Mouse (Mus musculus): ENCODE results near the gene Gm2a. TPM values are rescaled to one million over a fixed set of nuclear protein-coding genes. Genes with fewer than 3 reads are reported as not detected.

Gene Gm2a
- total RNA-seq (2012; rRNA removed) (0.19 and 0.42 TPM in 2 replicates), polyA plus RNA-seq (2012; ENCODE audit: insufficient read depth in 1 of 2, insufficient read length in 2 of 2, low read depth in 1 of 2, low replicate concordance in 2 of 2, missing spikeins in 1 of 2) (under 1 TPM in 1 of 2 experiments, not detected in 1; 0.52 TPM)

DNA sequence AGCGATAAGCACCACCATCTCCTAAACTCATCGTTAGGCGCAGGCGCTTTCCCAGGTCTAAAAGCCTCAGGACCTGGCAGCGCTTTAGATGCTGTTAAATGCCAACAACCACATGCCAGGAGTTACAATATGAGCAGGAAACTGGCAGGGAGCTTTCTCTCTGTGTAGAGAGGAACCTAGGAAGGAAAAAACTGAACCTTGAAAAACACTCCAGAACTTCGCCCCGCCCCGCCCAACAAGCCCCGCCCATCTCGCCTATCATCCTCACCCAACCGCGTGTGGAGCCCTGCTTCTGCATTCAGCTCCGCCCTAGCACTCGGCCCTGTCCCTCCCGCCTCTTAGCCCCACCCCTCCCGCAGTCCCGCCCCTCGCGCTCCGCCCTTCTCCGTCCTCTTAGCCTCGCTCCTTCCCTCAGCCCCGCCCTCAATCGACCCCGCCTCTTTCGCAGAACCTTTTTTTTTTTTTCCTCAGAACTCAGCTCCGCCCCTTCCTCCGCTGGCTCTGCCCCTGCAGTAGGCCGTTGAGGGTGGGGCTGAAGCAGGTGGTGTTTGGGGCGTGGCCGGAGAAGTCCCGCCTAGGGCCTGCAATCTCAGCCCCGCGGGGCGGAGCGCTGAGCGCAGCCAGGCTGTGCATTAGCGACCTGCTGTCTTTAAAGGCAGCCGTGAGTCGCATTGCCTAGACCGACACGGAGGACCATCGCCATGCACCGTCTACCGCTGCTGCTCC lies at the start of gene Gm2a:
Gene Gm2a (plus strand): TSS at position 653 of the 726 bp plus-strand sequence.
- H3K36me3 ChIP-seq (ENCODE audit: control insufficient read depth in 1 of 2, insufficient read depth in 2 of 2, low read length in 2 of 2), result peaks cover 0 to 9% of the 10 kb centered on the region in 2 experiments; a peak in 2 of 4 replicates
- H3K79me2 ChIP-seq (ENCODE audit: control insufficient read depth, insufficient read depth, low read length, poor library complexity), result no peaks in the 10 kb centered on the region
- peak within 1 kb of the TSS; percentile 41 for H3K27ac ChIP-seq (ENCODE audit: control insufficient read depth, low read depth, low read length)
- peaks cover 4 to 14% of the 10 kb centered on the region in 2 experiments for H3K27me3 ChIP-seq (ENCODE audit: control insufficient read depth in 1 of 2, insufficient read depth in 2 of 2, low read length in 2 of 2)
- peak; percentile 99 for DNase-seq (ENCODE audit: low read depth, low spot score)
- H3K9ac ChIP-seq (ENCODE audit: control insufficient read depth, low read depth, low read length, poor library complexity, severe bottlenecking), result peak within 1 kb of the TSS; percentile 37
- no peaks in the 10 kb centered on the region for H3K9me3 ChIP-seq (replicated peaks; ENCODE audit: insufficient read depth, low read length)
- H3K4me1 ChIP-seq (ENCODE audit: control insufficient read depth in 1 of 2, insufficient read depth in 2 of 2, low read length in 2 of 2), result peaks cover 4 to 6% of the 10 kb centered on the region in 2 experiments
- H3K4me3 ChIP-seq (ENCODE audit: control insufficient read depth in 1 of 2, insufficient read depth in 1 of 2, low read depth in 2 of 2, low read length in 2 of 2), result peak within 1 kb of the TSS; percentile 50 to 84
- no peak; the same call in 1 of the 2 replicates for TF ChIP-seq ELF1 (IDR thresholded peaks at IDR 0.05; ENCODE audit: low read depth, low read length)
- no peak for TF ChIP-seq USF2 (IDR thresholded peaks at IDR 0.05; ENCODE audit: borderline replicate concordance in 1 of 2, insufficient read depth in 1 of 2, low read depth in 1 of 2, low read length in 2 of 2)
- TF ChIP-seq SMC3 (IDR thresholded peaks at IDR 0.05; ENCODE audit: low read depth, low read length), result no peak
- TF ChIP-seq KAT2A (conservative IDR thresholded peaks at IDR 0.05; ENCODE audit: low read depth, low read length), result no peak
- TF ChIP-seq POLR2A (IDR thresholded peaks at IDR 0.05; ENCODE audit: control insufficient read depth in 1 of 2, insufficient read depth in 1 of 2, low read depth in 1 of 2, low read length in 2 of 2, poor library complexity in 1 of 2), result peak in 1 of 2 experiments; percentile 77; a peak in 2 of 4 replicates
- TF ChIP-seq TCF12 (IDR thresholded peaks at IDR 0.05; ENCODE audit: low read depth, low read length), result no peak
- TF ChIP-seq JUND (IDR thresholded peaks at IDR 0.05; ENCODE audit: low read depth, low read length), result no peak
- TF ChIP-seq ZC3H11A (IDR thresholded peaks at IDR 0.05; ENCODE audit: low read depth, low read length), result no peak; the same call in 1 of the 2 replicates
- TF ChIP-seq GABPA (IDR thresholded peaks at IDR 0.05; ENCODE audit: low read depth, low read length), result 0 out of 2 replicates have a peak, but pooled peaks have one; percentile 42
- TF ChIP-seq TBP (IDR thresholded peaks at IDR 0.05; ENCODE audit: low read depth, low read length), result peak; percentile 55
- TF ChIP-seq ZKSCAN1 (IDR thresholded peaks at IDR 0.05; ENCODE audit: low read depth, low read length), result 0 out of 2 replicates have a peak, but pooled peaks have one; percentile 50
- TF ChIP-seq MYC (IDR thresholded peaks at IDR 0.05; ENCODE audit: low read depth, low read length), result peak; percentile 67; the same call in 1 of the 2 replicates
- TF ChIP-seq MYB (IDR thresholded peaks at IDR 0.05; ENCODE audit: low read depth, low read length), result no peak
- TF ChIP-seq NRF1 (IDR thresholded peaks at IDR 0.05; ENCODE audit: insufficient read depth, low read depth, low read length, poor library complexity, severe bottlenecking), result 0 out of 2 replicates have a peak, but pooled peaks have one; percentile 6
- no peak for TF ChIP-seq BHLHE40 (IDR thresholded peaks at IDR 0.05; ENCODE audit: borderline replicate concordance, low read depth, low read length)
- TF ChIP-seq USF1 (IDR thresholded peaks at IDR 0.05; ENCODE audit: low read depth, low read length), result no peak; the same call in 1 of the 2 replicates
- TF ChIP-seq ETS1 (IDR thresholded peaks at IDR 0.05; ENCODE audit: low read depth, low read length), result no peak
- no peak for TF ChIP-seq UBTF (IDR thresholded peaks at IDR 0.05; ENCODE audit: borderline replicate concordance, insufficient read depth, low read depth, low read length)
- peak; percentile 76 for TF ChIP-seq SIN3A (IDR thresholded peaks at IDR 0.05; ENCODE audit: low read length)
- no peak for TF ChIP-seq POLR2AphosphoS2 (IDR thresholded peaks at IDR 0.05; ENCODE audit: low read length)
- TF ChIP-seq GATA1 (IDR thresholded peaks at IDR 0.05; ENCODE audit: low read depth, low read length), result peak; percentile 61
- TF ChIP-seq POLR2AphosphoS5 (IDR thresholded peaks at IDR 0.05; ENCODE audit: borderline replicate concordance, low read depth, low read length), result no peak
- no peak for TF ChIP-seq MEF2A (IDR thresholded peaks at IDR 0.05; ENCODE audit: extremely low read depth, insufficient replicate concordance, low read depth, low read length, poor library complexity, severe bottlenecking)
- no peak for TF ChIP-seq E2F4 (IDR thresholded peaks at IDR 0.05; ENCODE audit: borderline replicate concordance, low read depth, low read length)
- 0 out of 2 replicates have a peak, but pooled peaks have one; percentile 56 for TF ChIP-seq HCFC1 (IDR thresholded peaks at IDR 0.05; ENCODE audit: low read depth, low read length)
- peak; percentile 38 to 63 for TF ChIP-seq EP300 (IDR thresholded peaks at IDR 0.05; ENCODE audit: low read depth in 1 of 2, low read length in 2 of 2)
- peak; percentile 80; the same call in 1 of the 2 replicates for TF ChIP-seq ZMIZ1 (IDR thresholded peaks at IDR 0.05; ENCODE audit: low read depth, low read length)
- peak; percentile 61; the same call in 1 of the 2 replicates for TF ChIP-seq NELFE (IDR thresholded peaks at IDR 0.05; ENCODE audit: low read depth, low read length)
- no peak for TF ChIP-seq CHD2 (IDR thresholded peaks at IDR 0.05; ENCODE audit: low read length)
- no peak for TF ChIP-seq MAFK (IDR thresholded peaks at IDR 0.05; ENCODE audit: borderline replicate concordance, low read depth, low read length)
- TF ChIP-seq ZNF384 (IDR thresholded peaks at IDR 0.05; ENCODE audit: low read depth, low read length), result peak; percentile 99
- peak; percentile 83; the same call in 1 of the 2 replicates for TF ChIP-seq MAZ (IDR thresholded peaks at IDR 0.05; ENCODE audit: low read depth, low read length)
- TF ChIP-seq RCOR1 (IDR thresholded peaks at IDR 0.05; ENCODE audit: low read depth, low read length), result peak; percentile 61
- TF ChIP-seq CTCF (IDR thresholded peaks at IDR 0.05 in 2 of 3, conservative IDR thresholded peaks at IDR 0.05 in 1 of 3; ENCODE audit: control insufficient read depth in 1 of 3, insufficient read depth in 1 of 3, low read depth in 2 of 3, low read length in 3 of 3, poor library complexity in 1 of 3, severe bottlenecking in 1 of 3), result no peak
